Mouse (Mus musculus) midbrain, embryonic 12.5 days (tissue): ENCODE measurements around the gene Mmd2. TPM values are rescaled to one million over a fixed set of nuclear protein-coding genes. Genes with fewer than 3 reads are reported as not detected.

Experiments
- ATAC-seq: fragments of 200-750 bp; cut with Nextera tagmentation; 2 replicates; pipeline ENCODE4 v1.8.0; 2017; ENCODE audit warnings: low read depth, moderate TSS enrichment, moderate library complexity; ENCODE audit not compliant: low FRiP score
- H3K27ac ChIP-seq: fragments of 300-500 bp; sonication (generic); replicated peaks from 2 replicates; pipeline ENCODE4 v1.5.1; 2016; ENCODE audit warnings: mild to moderate bottlenecking
- H3K27me3 ChIP-seq: fragments of 300-500 bp; sonication (generic); 2 replicates; pipeline ENCODE4 v1.6.1; 2016; ENCODE audit warnings: mild to moderate bottlenecking
- H3K36me3 ChIP-seq: fragments of 300-500 bp; sonication (generic); 2 replicates; pipeline ENCODE4 v1.6.1; 2016
- H3K4me1 ChIP-seq: fragments of 300-500 bp; sonication (generic); 2 replicates; pipeline ENCODE4 v1.6.1; 2016
- H3K4me2 ChIP-seq: fragments of 300-500 bp; sonication (generic); replicated peaks from 2 replicates; pipeline ENCODE4 v1.6.1; 2016; ENCODE audit warnings: mild to moderate bottlenecking, moderate library complexity
- H3K4me3 ChIP-seq: fragments of 300-500 bp; sonication (generic); 2 replicates; pipeline ENCODE4 v1.5.1; 2016; ENCODE audit warnings: mild to moderate bottlenecking
- H3K9ac ChIP-seq: fragments of 300-500 bp; sonication (generic); replicated peaks from 2 replicates; pipeline ENCODE4 v1.6.1; 2016; ENCODE audit warnings: mild to moderate bottlenecking, moderate library complexity
- H3K9me3 ChIP-seq: fragments of 300-500 bp; sonication (generic); 2 replicates; pipeline ENCODE4 v1.6.1; 2016; ENCODE audit warnings: mild to moderate bottlenecking
- WGBS: fragments of 180-500 bp; shearing (Covaris S2); methylation state at CpG from one replicate; pipeline ENCODE4 v1.1.7; 2016; 5-methylcytosine and 5-hydroxymethylcytosine counted together
- polyA plus RNA-seq: library from polyadenylated mRNA; unstranded; fragments of >200 nt; fragmentation: Nextera tagmentation; extraction: Ambion mirVana; gene quantifications from 2 replicates; pipeline ENCODE4 v1.2.1, GENCODE M21; 2016

Gene Mmd2
- polyA plus RNA-seq, 1 experiment from 2014 or later: 10.4 TPM

DNA sequence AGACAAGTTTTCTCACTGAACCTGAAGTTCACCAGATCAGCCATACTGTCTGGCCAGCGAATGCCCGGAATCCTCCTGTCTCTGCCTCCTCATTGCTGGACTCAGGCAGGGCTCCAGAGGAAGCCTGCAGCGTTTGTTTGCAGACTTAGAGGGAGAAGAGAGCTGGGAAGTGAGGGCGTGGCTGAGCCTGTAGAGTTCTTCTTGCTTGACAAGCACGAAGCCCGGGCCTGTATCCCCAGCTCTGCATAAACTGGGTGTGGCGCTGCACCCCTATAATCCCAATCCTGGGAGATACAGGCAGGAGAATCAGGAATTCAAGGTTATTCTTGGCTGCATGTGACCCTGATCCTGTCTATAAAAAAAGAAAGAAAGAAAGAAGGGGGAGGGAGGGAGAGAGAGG, 48.3 kb downstream of the Mmd2 start:
- H3K4me3 ChIP-seq: no peak overlapping the region
- no peaks in the 10 kb centered on the region for H3K4me1 ChIP-seq
- H3K9me3 ChIP-seq: no peaks in the 10 kb centered on the region
- H3K27ac ChIP-seq: no peak overlapping the region
- H3K4me2 ChIP-seq: no peak overlapping the region
- 57% methylated on average over 7 of the region's 7 CpGs for WGBS
- ATAC-seq: no peak
- no peak overlapping the region for H3K9ac ChIP-seq
- H3K36me3 ChIP-seq: no peaks in the 10 kb centered on the region
- no peaks in the 10 kb centered on the region for H3K27me3 ChIP-seq

DNA sequence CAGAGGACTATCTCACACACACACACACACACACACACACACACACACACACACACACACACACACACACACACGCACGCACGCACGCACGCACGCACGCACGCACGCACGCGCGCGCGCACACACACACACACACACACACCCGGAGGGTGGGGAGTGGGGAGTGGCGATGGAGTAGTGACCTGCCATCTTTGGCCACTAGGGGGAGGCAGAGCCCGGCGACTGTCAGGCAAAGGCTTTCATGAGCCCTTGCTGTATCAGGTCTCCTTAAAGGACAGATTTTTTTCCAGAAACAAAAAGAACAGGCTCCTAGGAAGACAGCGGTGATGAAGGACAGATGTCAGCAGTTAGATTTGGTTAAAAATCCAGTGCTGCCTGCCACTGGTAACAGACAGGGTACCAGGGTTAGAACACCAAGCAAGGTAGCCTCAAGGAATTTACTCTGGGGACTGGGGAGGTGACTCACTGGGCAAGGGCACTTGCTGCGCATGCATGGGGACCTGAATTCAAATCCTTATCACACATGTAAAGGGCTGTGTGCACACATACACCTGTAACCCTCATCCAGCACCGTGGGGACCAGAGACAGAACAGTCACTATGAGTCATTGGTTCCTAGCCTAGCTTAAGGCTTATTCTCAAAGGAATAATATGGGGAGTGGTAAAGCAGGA, 51.1 kb downstream of the Mmd2 start:
- Histone ChIP-seq H3K36me3 (no peaks in the 10 kb centered on the region), H3K4me2 (peak overlapping the region; percentile 28), H3K9me3 (no peaks in the 10 kb centered on the region), H3K4me1 (no peaks in the 10 kb centered on the region), H3K9ac (no peak overlapping the region), H3K4me3 (no peak overlapping the region), H3K27me3 (0 out of 2 replicates have a peak, but pooled peaks cover 5% of the 10 kb centered on the region), H3K27ac (no peak overlapping the region)
- 29% methylated on average over 16 of the region's 21 CpGs for WGBS
- ATAC-seq: 0 out of 2 replicates have a peak, but pooled peaks have one; percentile 65

DNA sequence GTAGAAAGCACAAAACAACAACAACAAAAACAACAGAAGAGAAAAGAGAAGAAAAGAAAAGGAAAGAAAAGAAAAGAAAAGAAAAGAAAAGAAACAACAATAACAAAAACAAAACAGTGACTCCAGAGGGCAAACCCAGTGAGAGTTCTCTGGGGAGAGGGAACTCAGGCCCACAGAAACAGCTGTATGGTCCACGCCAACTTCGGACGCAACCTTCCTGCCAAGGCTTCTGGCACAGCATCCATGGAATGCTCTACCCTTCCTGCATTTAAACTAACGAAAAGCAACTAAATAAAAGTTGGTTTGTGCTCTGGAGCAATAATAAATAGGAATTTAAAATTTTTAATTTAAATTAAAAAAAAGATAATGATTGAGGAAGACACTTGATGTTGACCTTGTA, 51.9 kb downstream of the Mmd2 start:
- Histone ChIP-seq H3K4me2 (no peak overlapping the region), H3K27ac (no peak overlapping the region), H3K36me3 (no peaks in the 10 kb centered on the region), H3K4me1 (no peaks in the 10 kb centered on the region), H3K9ac (no peak overlapping the region), H3K4me3 (no peak overlapping the region), H3K9me3 (no peaks in the 10 kb centered on the region), H3K27me3 (0 out of 2 replicates have a peak, but pooled peaks cover 5% of the 10 kb centered on the region)
- no peak for ATAC-seq
- 97% methylated on average over 4 of the region's 4 CpGs for WGBS

DNA sequence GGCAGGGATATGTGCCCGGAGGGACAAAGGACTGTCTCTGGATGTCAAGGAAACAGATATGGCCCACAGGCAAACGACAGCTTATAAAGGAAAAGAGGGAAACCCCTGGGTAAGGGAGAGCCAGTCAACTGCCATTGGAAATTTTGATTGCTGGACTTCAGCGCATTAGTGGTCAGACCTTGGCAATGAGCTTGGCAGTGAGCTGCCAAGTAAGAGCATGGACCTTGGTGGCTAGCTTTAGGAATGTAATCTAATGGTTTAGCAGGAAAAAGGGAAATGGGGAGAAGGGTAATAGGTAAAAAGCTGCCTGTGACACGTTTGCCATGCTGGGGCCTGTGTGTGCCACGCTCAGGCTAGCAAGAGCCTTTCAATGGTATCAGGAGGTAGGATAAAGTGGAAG, 52.7 kb downstream of the Mmd2 start:
- ATAC-seq: no peak
- 86% methylated on average over 5 of the region's 5 CpGs for WGBS
- H3K27ac ChIP-seq: no peak overlapping the region

DNA sequence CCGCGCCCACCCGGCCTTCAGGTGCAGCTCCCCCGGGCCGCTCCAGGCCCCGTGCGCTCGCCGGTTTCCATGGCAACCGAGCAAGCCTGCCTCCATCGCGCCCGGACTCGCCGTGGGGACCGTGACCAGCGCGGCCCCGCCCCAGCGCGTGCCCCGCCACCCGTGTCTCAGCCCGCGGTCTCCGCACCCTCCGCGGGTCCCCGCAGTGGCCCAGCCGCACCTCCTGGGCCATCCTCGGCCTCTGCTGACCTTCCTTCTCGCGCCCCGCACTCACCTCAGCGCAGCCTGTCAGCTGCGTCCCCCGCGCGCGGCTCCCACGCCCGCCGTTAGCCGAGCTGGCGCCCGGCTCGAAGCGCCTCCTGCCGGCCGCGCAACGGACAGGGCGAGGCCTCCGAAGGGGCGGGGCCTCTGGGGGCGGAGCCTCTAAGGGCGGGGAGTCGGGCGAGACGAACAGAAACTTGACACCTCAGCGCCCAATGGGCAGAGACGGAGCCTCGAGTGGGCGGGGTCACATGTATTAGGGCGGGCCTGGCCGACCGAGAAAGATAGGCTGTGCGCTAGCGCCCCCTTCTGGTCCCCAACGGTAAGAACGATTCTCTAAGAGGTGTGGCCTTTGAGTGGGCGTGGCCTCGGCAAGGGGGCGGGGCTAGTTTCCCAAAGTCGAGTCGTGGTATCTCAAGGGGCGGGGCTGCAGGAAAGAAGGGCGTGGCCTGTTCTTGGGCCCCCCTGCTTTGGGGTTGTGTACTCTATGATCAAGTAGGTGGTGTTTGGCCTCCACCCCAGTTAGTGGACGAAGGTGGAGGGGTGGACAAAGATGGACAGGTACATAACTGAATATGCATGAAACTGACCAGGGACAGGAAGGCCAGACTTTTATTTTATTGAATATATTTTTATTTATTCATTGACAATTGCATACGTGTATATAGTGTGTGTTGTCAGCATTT, 57.6 kb downstream of the Mmd2 start, which contains the start of gene Radil:
Gene Radil, minus strand, starts transcription at position 393 of the 947 bp plus-strand sequence.
- H3K9me3 ChIP-seq: no peaks in the 10 kb centered on the region
- H3K36me3 ChIP-seq: no peaks in the 10 kb centered on the region
- ATAC-seq: peak; percentile 89
- H3K4me2 ChIP-seq: peak within 1 kb of the TSS; percentile 78
- peak within 1 kb of the TSS; percentile 55 for H3K4me3 ChIP-seq
- H3K27me3 ChIP-seq: peaks cover 13% of the 10 kb centered on the region; the same call in 1 of the 2 replicates
- WGBS: 2% methylated on average over 75 of the region's 80 CpGs
- peak within 1 kb of the TSS; percentile 64 for H3K27ac ChIP-seq
- peak within 1 kb of the TSS; percentile 55 for H3K9ac ChIP-seq
- peaks cover 22% of the 10 kb centered on the region for H3K4me1 ChIP-seq

More for the DNA sequence above, 52.7 kb downstream of the Mmd2 start:
- Histone ChIP-seq H3K36me3 (no peaks in the 10 kb centered on the region), H3K9me3 (no peaks in the 10 kb centered on the region), H3K4me3 (no peak overlapping the region), H3K4me2 (no peak overlapping the region), H3K27me3 (0 out of 2 replicates have a peak, but pooled peaks cover 5% of the 10 kb centered on the region), H3K9ac (no peak overlapping the region), H3K4me1 (peaks cover under 1% of the 10 kb centered on the region; the same call in 1 of the 2 replicates)

DNA sequence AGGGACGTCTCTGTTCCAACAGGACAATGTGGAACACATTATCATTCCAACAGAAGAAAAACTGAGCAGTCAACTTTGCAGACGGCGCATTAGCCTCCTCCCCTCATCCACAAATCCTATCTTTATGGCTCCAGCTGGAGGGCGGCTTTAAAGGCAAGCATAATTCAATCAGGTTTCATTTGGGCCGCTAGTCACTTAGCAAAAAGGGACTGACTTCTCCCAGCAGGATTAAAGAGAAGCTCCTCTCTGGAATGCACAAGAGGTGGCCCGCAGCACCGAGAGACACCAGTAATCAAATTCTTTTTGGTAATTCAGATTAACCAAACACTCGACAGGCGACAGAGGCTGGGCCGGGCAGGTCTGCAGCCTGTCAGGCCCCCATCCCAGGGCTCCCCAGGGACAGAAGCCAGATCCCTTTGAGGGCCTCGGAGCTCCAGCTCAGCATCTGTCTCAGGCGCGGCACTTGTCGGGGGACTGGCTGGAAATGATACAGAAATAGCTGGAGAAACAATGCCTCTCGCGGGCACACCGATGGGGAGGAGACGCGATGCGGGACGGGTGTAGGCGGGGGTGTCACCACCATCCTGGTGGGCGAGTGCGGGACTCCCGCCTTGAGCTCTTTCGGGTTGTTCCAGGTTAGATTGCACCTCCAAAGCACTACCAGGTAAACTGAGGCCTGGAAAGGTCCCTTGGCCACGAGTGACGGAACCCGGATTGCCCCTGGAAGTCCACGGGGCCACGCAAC, 58.5 kb downstream of the Mmd2 start:
- peaks cover 22% of the 10 kb centered on the region for H3K4me1 ChIP-seq
- no peaks in the 10 kb centered on the region for H3K36me3 ChIP-seq
- peak overlapping the region; percentile 78 for H3K4me2 ChIP-seq
- H3K27ac ChIP-seq: peak overlapping the region; percentile 64
- peak overlapping the region; percentile 55 for H3K4me3 ChIP-seq
- peak overlapping the region; percentile 55 for H3K9ac ChIP-seq
- peaks cover 13% of the 10 kb centered on the region; the same call in 1 of the 2 replicates for H3K27me3 ChIP-seq
- WGBS: under 1% methylated on average over 28 of the region's 31 CpGs
- peak; percentile 62 for ATAC-seq
- no peaks in the 10 kb centered on the region for H3K9me3 ChIP-seq

DNA sequence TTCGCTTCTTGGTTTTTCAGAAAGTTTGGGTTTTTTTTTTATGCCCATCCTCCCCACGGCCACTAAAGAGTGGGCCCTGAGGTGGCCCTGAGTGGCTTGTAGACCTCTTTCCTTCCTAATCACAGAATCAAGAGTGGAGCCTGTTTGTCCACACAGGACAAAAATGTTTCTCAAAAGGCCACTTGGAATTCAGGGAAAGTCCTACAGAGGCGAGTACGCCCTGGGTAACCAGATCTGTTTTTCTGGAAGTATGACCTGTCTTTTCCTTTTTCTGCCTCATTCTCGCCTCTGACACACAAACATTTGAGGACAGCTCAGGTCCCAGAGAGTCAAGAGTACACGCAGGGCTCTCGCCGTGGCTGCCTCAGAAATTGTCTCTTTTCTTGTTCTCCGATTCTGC, 59.2 kb downstream of the Mmd2 start:
- peaks cover 22% of the 10 kb centered on the region for H3K4me1 ChIP-seq
- 0 out of 2 replicates have a peak overlapping the region, but pooled peaks have one; percentile 78 for H3K4me2 ChIP-seq
- H3K27ac ChIP-seq: peak overlapping the region; percentile 35; the same call in 1 of the 2 replicates
- H3K27me3 ChIP-seq: peaks cover 11% of the 10 kb centered on the region; the same call in 1 of the 2 replicates
- H3K9me3 ChIP-seq: no peaks in the 10 kb centered on the region
- H3K9ac ChIP-seq: no peak overlapping the region
- H3K4me3 ChIP-seq: no peak overlapping the region
- 28% methylated on average over 9 of the region's 9 CpGs for WGBS
- no peaks in the 10 kb centered on the region for H3K36me3 ChIP-seq
- no peak for ATAC-seq

DNA sequence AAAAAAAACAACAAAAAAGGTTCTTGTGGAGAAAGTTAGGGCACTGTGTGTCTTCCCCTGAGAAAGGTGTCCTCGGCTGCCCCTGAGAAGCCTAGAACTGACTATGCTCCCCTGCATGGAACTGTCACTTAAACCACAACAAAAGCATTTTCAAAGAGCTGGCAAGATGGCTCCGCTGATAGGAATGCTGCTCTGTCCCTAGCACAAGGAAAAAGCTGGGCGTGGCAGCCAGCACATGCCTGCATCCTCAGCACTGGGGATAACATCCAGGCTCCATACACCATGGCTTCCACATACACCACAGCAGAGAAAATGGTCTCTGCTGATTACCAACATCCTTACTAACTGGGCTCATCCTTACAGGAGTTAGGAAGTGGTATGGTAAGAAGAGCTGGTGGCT, 61.5 kb downstream of the Mmd2 start:
- H3K27ac ChIP-seq: no peak overlapping the region
- no peaks in the 10 kb centered on the region for H3K9me3 ChIP-seq
- no peak for ATAC-seq

DNA sequence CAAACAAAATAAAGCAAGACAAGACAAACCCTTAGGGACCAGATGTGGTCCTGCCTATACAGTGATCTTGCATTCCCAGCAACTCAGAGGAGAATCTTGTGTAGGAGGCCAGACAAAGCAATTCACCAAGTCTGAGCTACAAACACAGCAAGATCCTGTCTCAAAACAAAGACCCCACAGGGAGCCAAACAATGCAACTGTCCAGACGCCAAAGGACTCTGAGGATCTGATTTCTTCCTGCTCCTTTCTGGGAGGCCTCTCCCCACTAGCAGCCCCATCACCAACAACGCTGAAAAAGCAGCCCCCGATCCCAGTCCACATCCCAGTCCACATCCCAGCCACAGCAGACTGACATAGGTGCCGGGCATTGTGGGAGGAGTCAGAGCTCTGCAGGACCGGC, 62.3 kb downstream of the Mmd2 start:
- Histone ChIP-seq H3K9me3 (no peaks in the 10 kb centered on the region), H3K9ac (no peak overlapping the region), H3K4me1 (peaks cover 22% of the 10 kb centered on the region), H3K4me3 (no peak overlapping the region), H3K4me2 (no peak overlapping the region), H3K27me3 (peaks cover 8% of the 10 kb centered on the region; the same call in 1 of the 2 replicates), H3K27ac (no peak overlapping the region), H3K36me3 (no peaks in the 10 kb centered on the region)
- ATAC-seq: no peak
- WGBS: 8% methylated on average over 5 of the region's 5 CpGs

More for the DNA sequence above, 61.5 kb downstream of the Mmd2 start:
- 80% methylated on average over 3 of the region's 3 CpGs for WGBS
- Histone ChIP-seq H3K4me3 (no peak overlapping the region), H3K4me2 (no peak overlapping the region), H3K27me3 (peaks cover 8% of the 10 kb centered on the region; the same call in 1 of the 2 replicates), H3K36me3 (no peaks in the 10 kb centered on the region), H3K4me1 (peaks cover 22% of the 10 kb centered on the region), H3K9ac (no peak overlapping the region)

DNA sequence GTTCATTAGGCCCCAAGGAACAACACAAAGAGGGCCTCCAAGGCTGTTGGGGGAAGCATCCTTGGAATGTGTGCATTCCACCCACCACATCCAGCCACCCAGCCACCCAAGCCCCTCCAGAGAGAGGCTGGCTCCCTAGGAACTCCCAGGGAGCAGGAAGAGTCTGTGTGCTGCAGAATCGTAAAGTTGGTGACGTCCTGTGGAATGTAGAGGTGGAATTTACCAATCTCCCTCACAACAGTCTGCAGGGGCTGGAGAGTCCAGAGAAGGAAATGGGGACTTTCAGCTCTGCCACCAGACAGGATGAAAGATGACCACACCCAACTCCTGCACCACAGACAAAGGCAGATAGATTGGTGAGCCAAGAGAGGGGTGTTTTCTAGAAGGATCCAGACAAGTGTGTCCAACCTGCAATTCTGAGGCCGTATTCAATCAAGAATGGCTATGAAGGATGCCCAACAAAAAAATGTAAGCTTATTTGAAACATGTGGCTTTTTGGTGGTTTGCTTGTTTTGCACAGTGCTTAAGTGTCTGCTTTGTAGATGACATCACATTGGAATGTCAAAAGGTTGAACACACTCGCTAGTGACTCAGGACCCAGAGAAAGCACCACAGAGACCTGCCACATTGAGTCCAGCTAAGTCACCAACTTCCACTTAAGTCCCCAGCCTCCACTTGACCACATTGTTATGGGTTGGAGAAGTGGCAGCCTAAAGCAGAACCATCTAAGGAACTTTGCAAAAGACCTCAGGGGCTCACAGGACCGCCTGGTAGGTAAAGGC, 63.4 kb downstream of the Mmd2 start:
- peaks cover 8% of the 10 kb centered on the region; the same call in 1 of the 2 replicates for H3K27me3 ChIP-seq
- no peak overlapping the region for H3K9ac ChIP-seq

DNA sequence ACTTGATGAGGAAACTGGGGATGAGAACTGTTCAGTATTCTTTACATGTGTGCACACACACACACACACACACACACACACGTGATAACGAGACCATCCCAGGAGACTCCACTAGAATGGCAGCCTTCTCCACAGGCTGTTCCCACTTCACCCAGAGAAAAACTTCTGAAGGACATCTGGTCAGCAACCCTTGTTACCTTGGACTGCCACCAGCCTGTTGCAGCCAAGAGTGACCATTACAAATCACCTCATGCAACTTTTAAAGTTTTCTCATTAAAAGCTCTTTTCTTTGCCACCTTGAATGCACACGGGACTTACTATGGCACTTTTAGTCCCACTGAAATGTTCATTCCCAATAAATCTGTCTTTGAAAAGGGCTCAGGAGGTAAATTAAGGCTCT, 71.3 kb downstream of the Mmd2 start:
- Histone ChIP-seq H3K27me3 (no peaks in the 10 kb centered on the region), H3K9ac (no peak overlapping the region), H3K36me3 (no peaks in the 10 kb centered on the region), H3K4me1 (no peaks in the 10 kb centered on the region), H3K27ac (no peak overlapping the region), H3K4me3 (no peak overlapping the region), H3K4me2 (no peak overlapping the region), H3K9me3 (no peaks in the 10 kb centered on the region)
- no peak for ATAC-seq
- 87% methylated on average over 3 of the region's 3 CpGs for WGBS

More for the DNA sequence above, 63.4 kb downstream of the Mmd2 start:
- WGBS: 86% methylated on average over 5 of the region's 5 CpGs
- Histone ChIP-seq H3K27ac (no peak overlapping the region), H3K36me3 (no peaks in the 10 kb centered on the region), H3K9me3 (no peaks in the 10 kb centered on the region), H3K4me2 (no peak overlapping the region), H3K4me3 (no peak overlapping the region), H3K4me1 (peaks cover 15% of the 10 kb centered on the region)
- ATAC-seq: no peak
